Mouse (Mus musculus) midbrain, embryonic 11.5 days (tissue): ENCODE results near the gene Rbpms2. TPM values are rescaled to one million over a fixed set of nuclear protein-coding genes. Genes with fewer than 3 reads are reported as not detected.

Experiments
- ATAC-seq: fragments of 200-750 bp; cut with Nextera tagmentation; 2 replicates; pipeline ENCODE4 v1.8.0; 2017; ENCODE audit warnings: moderate TSS enrichment, moderate library complexity; ENCODE audit not compliant: low FRiP score
- DNase-seq: peaks from one replicate; pipeline ENCODE4 v3.0.0; 2015; ENCODE audit warnings: low spot score; ENCODE audit errors: missing footprints
- H3K27ac ChIP-seq: fragments of 300-500 bp; sonication (generic); 2 replicates; pipeline ENCODE4 v1.5.1; 2014; ENCODE audit warnings: low read depth, low read length
- H3K27me3 ChIP-seq: fragments of 300-500 bp; sonication (generic); 2 replicates; pipeline ENCODE4 v1.6.1; 2014; ENCODE audit warnings: mild to moderate bottlenecking, low read length, moderate library complexity, mixed read lengths; ENCODE audit not compliant: control insufficient read depth, insufficient read depth
- H3K36me3 ChIP-seq: fragments of 300-500 bp; sonication (generic); 2 replicates; pipeline ENCODE4 v1.6.1; 2014; ENCODE audit warnings: mild to moderate bottlenecking, low read length, moderate library complexity, mixed read lengths; ENCODE audit not compliant: control insufficient read depth, insufficient read depth
- H3K4me1 ChIP-seq: fragments of 300-500 bp; sonication (generic); 2 replicates; pipeline ENCODE4 v1.6.1; 2014; ENCODE audit warnings: low read length; ENCODE audit not compliant: control insufficient read depth, insufficient read depth
- H3K4me2 ChIP-seq: fragments of 300-500 bp; sonication (generic); 2 replicates; pipeline ENCODE4 v1.6.1; 2014; ENCODE audit warnings: mild to moderate bottlenecking, moderate library complexity
- H3K4me3 ChIP-seq: fragments of 300-500 bp; sonication (generic); 2 replicates; pipeline ENCODE4 v1.5.1; 2014; ENCODE audit warnings: low read depth, low read length
- H3K9ac ChIP-seq: fragments of 300-500 bp; sonication (generic); 2 replicates; pipeline ENCODE4 v1.6.1; 2014; ENCODE audit warnings: low read length
- H3K9me3 ChIP-seq: fragments of 300-500 bp; sonication (generic); 2 replicates; pipeline ENCODE4 v1.6.1; 2016; ENCODE audit warnings: low read length; ENCODE audit not compliant: control insufficient read depth
- WGBS: fragments of 180-500 bp; shearing (Covaris S2); extraction: QIAGEN DNeasy Blood & Tissue Kit; methylation state at CpG from one replicate; pipeline ENCODE4 v1.1.7; 2014; 5-methylcytosine and 5-hydroxymethylcytosine counted together
- polyA plus RNA-seq: library from polyadenylated mRNA; unstranded; fragments of >200 nt; fragmentation: Nextera tagmentation; extraction: Ambion mirVana; gene quantifications from 2 replicates; pipeline ENCODE4 v1.2.1, GENCODE M21; 2014

Gene Rbpms2
- polyA plus RNA-seq, 1 experiment from 2014 or later, result 24.0 TPM

- H3K4me3 ChIP-seq, result no peak overlapping the region
- H3K27me3 ChIP-seq, result no peaks in the 10 kb centered on the region; the same call in 1 of the 2 replicates
- H3K9ac ChIP-seq, result no peak overlapping the region
- H3K4me1 ChIP-seq, result 0 out of 2 replicates have a peak, but pooled peaks cover 2% of the 10 kb centered on the region
- H3K9me3 ChIP-seq, result no peaks in the 10 kb centered on the region
- ATAC-seq, result no peak
- H3K4me2 ChIP-seq, result no peak overlapping the region
- no peaks in the 10 kb centered on the region for H3K36me3 ChIP-seq
- H3K27ac ChIP-seq, result no peak overlapping the region
- no peak for DNase-seq
- 56% methylated on average over 2 of the region's 2 CpGs for WGBS
Measured at GRCm38 (mm10) chr9:65607120-65607519, 22.3 kb upstream of the Rbpms2 start.

GRCm38 (mm10) chr9:65611969-65612486 lies 17.4 kb upstream of the Rbpms2 start:
- Histone ChIP-seq H3K4me3 (no peak overlapping the region), H3K9me3 (no peaks in the 10 kb centered on the region), H3K4me2 (no peak overlapping the region), H3K27me3 (no peaks in the 10 kb centered on the region), H3K9ac (no peak overlapping the region), H3K4me1 (no peaks in the 10 kb centered on the region), H3K36me3 (no peaks in the 10 kb centered on the region), H3K27ac (no peak overlapping the region)
- DNase-seq, result no peak
- WGBS, result 85% methylated on average over 5 of the region's 5 CpGs
- ATAC-seq, result no peak

GRCm38 (mm10) chr9:65613098-65613497 lies 16.4 kb upstream of the Rbpms2 start:
- Histone ChIP-seq H3K4me1 (no peaks in the 10 kb centered on the region), H3K4me2 (no peak overlapping the region), H3K9ac (no peak overlapping the region), H3K4me3 (no peak overlapping the region), H3K27me3 (no peaks in the 10 kb centered on the region), H3K27ac (no peak overlapping the region), H3K9me3 (no peaks in the 10 kb centered on the region), H3K36me3 (no peaks in the 10 kb centered on the region)
- ATAC-seq (no peak), DNase-seq (no peak)
- 55% methylated on average over 2 of the region's 2 CpGs for whole genome bisulfite sequencing

- no peak overlapping the region for H3K27ac ChIP-seq
Measured at GRCm38 (mm10) chr9:65619311-65619710, 10.1 kb upstream of the Rbpms2 start.

DNA sequence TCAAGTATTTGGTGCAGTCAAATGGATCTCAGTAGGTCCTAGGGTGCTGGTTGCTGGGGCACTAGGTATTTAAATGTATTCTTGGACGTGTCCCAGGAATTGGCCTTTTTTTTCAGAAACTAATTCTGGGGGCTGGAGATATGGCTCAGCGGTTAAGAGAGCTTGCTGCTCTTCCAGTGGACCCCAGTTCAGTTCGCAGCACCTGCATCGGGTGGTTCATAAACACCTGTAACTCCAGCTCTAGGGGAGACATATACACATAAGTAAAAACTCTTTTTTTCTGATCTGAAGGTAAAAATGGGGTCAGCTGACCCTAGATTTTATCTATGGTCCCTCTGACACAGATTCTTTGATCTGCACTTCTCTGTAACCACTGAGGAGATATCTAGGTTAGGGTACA lies 8.3 kb upstream of the Rbpms2 start:
- DNase-seq (no peak), ATAC-seq (no peak)
- Histone ChIP-seq H3K4me1 (no peaks in the 10 kb centered on the region), H3K36me3 (no peaks in the 10 kb centered on the region), H3K9ac (no peak overlapping the region), H3K9me3 (no peaks in the 10 kb centered on the region), H3K27me3 (no peaks in the 10 kb centered on the region), H3K27ac (no peak overlapping the region), H3K4me3 (no peak overlapping the region), H3K4me2 (no peak overlapping the region)
- 88% methylated on average over 4 of the region's 4 CpGs for WGBS

More at GRCm38 (mm10) chr9:65619311-65619710, 10.1 kb upstream of the Rbpms2 start:
- H3K4me2 ChIP-seq, result no peak overlapping the region
- DNase-seq (no peak), ATAC-seq (no peak)
- H3K9me3 ChIP-seq, result no peaks in the 10 kb centered on the region
- WGBS, result 67% methylated on average over 3 of the region's 3 CpGs
- no peaks in the 10 kb centered on the region for H3K27me3 ChIP-seq
- H3K4me1 ChIP-seq, result no peaks in the 10 kb centered on the region
- no peak overlapping the region for H3K4me3 ChIP-seq
- no peaks in the 10 kb centered on the region for H3K36me3 ChIP-seq
- H3K9ac ChIP-seq, result no peak overlapping the region

- Histone ChIP-seq H3K36me3 (no peaks in the 10 kb centered on the region), H3K4me2 (no peak overlapping the region), H3K4me3 (no peak overlapping the region), H3K9me3 (no peaks in the 10 kb centered on the region), H3K27me3 (no peaks in the 10 kb centered on the region), H3K9ac (no peak overlapping the region), H3K27ac (no peak overlapping the region), H3K4me1 (no peaks in the 10 kb centered on the region)
- WGBS, result 88% methylated on average over 2 of the region's 2 CpGs
- DNase-seq (no peak), ATAC-seq (no peak)
Measured at GRCm38 (mm10) chr9:65621666-65622065, 7.8 kb upstream of the Rbpms2 start.

DNA sequence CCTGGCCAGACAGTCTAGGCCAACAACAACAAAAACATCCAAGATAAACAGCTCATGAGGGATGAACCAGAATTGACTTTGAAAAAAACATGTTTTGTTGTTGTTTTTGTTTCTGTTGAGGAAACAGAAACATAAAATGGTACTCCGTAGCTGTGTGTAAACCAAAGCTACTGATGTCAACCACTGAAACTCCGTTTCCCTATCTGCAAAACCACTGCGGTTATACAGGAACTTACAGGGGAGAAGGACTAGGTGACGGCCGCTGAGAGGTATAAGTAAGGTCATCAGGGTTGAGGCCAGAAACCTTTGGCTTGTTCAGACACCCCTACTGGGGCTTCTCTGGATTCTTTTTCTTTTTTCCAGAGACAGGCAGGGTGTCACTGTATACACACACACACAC lies 6.6 kb upstream of the Rbpms2 start:
- no peaks in the 10 kb centered on the region for H3K9me3 ChIP-seq
- no peaks in the 10 kb centered on the region for H3K4me1 ChIP-seq
- H3K4me2 ChIP-seq, result no peak overlapping the region
- H3K36me3 ChIP-seq, result no peaks in the 10 kb centered on the region
- no peak overlapping the region for H3K9ac ChIP-seq
- WGBS, result 89% methylated on average over 5 of the region's 5 CpGs
- ATAC-seq, result no peak
- no peak overlapping the region for H3K27ac ChIP-seq
- DNase-seq, result no peak
- H3K4me3 ChIP-seq, result no peak overlapping the region
- H3K27me3 ChIP-seq, result peaks cover 4% of the 10 kb centered on the region; the same call in 1 of the 2 replicates

- no peaks in the 10 kb centered on the region for H3K9me3 ChIP-seq
- H3K4me2 ChIP-seq, result no peak overlapping the region
- WGBS, result 78% methylated on average over 2 of the region's 2 CpGs
- DNase-seq, result no peak
- no peak overlapping the region for H3K27ac ChIP-seq
- H3K36me3 ChIP-seq, result no peaks in the 10 kb centered on the region
- no peak for ATAC-seq
- no peak overlapping the region for H3K4me3 ChIP-seq
- H3K27me3 ChIP-seq, result peaks cover 15% of the 10 kb centered on the region
- H3K4me1 ChIP-seq, result peaks cover 6% of the 10 kb centered on the region
- no peak overlapping the region for H3K9ac ChIP-seq
Measured at GRCm38 (mm10) chr9:65624266-65624665, 5.2 kb upstream of the Rbpms2 start.

- H3K4me2 ChIP-seq, result peak overlapping the region; percentile 90
- peak; percentile 94 for DNase-seq
- peak; percentile 89 for ATAC-seq
- H3K4me1 ChIP-seq, result peaks cover 19% of the 10 kb centered on the region
- H3K27ac ChIP-seq, result no peak overlapping the region
- H3K9me3 ChIP-seq, result no peaks in the 10 kb centered on the region
- no peaks in the 10 kb centered on the region for H3K36me3 ChIP-seq
- peaks cover 30% of the 10 kb centered on the region for H3K27me3 ChIP-seq
- peak overlapping the region; percentile 63 for H3K4me3 ChIP-seq
- peak overlapping the region; percentile 75 for H3K9ac ChIP-seq
- 0% methylated on average over 40 of the region's 83 CpGs for WGBS
Measured at GRCm38 (mm10) chr9:65629767-65630630, 551 bp downstream of the Rbpms2 start.
